Mouse (Mus musculus): ENCODE results near the gene Senp3. TPM values are rescaled to one million over a fixed set of nuclear protein-coding genes. Genes with fewer than 3 reads are reported as not detected.
"Not testable (repeated sequence)": the region's sequence is repeated elsewhere in the genome, so short reads cannot be mapped to it uniquely, and the experiment has no call there.

The Senp3 gene
- polyA plus RNA-seq, 1 experiment from 2014 or later, result 136 TPM

GRCm38 (mm10) chr11:69702886-69703285 is 21.0 kb upstream of the Senp3 start:
- not testable (repeated sequence) for DNase-seq (ENCODE audit: low spot score); H3K27me3 ChIP-seq (replicated peaks; ENCODE audit: low read depth, poor library complexity, severe bottlenecking)

GRCm38 (mm10) chr11:69699595-69699994 is 17.7 kb upstream of the Senp3 start:
- Histone ChIP-seq H3K4me3 (no peak overlapping the region), H3K4me1 (peaks cover 24% of the 10 kb centered on the region), H3K27ac (replicated peaks) (no peak overlapping the region), H3K9me3 (no peaks in the 10 kb centered on the region), H3K27me3 (replicated peaks; ENCODE audit: low read depth, poor library complexity, severe bottlenecking) (0 out of 2 replicates have a peak, but pooled peaks cover 5% of the 10 kb centered on the region), H3K36me3 (replicated peaks) (no peaks in the 10 kb centered on the region)
- no peak for DNase-seq (ENCODE audit: low spot score)
- WGBS, result 75% methylated on average over 1 of the region's 1 CpGs

More at GRCm38 (mm10) chr11:69702886-69703285, 21.0 kb upstream of the Senp3 start:
- H3K9me3 ChIP-seq; H3K4me3 ChIP-seq; H3K27ac ChIP-seq (replicated peaks); H3K36me3 ChIP-seq (replicated peaks): not testable (repeated sequence)
- peaks cover 17% of the 10 kb centered on the region for H3K4me1 ChIP-seq
- WGBS, result 93% methylated on average over 10 of the region's 10 CpGs

- 69% methylated on average over 5 of the region's 5 CpGs for WGBS
- 0 out of 2 replicates have a peak, but pooled peaks cover 7% of the 10 kb centered on the region for H3K27me3 ChIP-seq (replicated peaks; ENCODE audit: low read depth, poor library complexity, severe bottlenecking)
Observed at GRCm38 (mm10) chr11:69698574-69698973, 16.7 kb upstream of the Senp3 start.

GRCm38 (mm10) chr11:69697396-69697795 is 15.5 kb upstream of the Senp3 start:
- no peaks in the 10 kb centered on the region for H3K36me3 ChIP-seq (replicated peaks)
- WGBS, result 91% methylated on average over 3 of the region's 3 CpGs
- no peak overlapping the region for H3K27ac ChIP-seq (replicated peaks)
- 0 out of 2 replicates have a peak, but pooled peaks cover 7% of the 10 kb centered on the region for H3K27me3 ChIP-seq (replicated peaks; ENCODE audit: low read depth, poor library complexity, severe bottlenecking)
- no peak for DNase-seq (ENCODE audit: low spot score)
- H3K9me3 ChIP-seq, result no peaks in the 10 kb centered on the region
- peaks cover 20% of the 10 kb centered on the region for H3K4me1 ChIP-seq
- no peak overlapping the region for H3K4me3 ChIP-seq

More at GRCm38 (mm10) chr11:69698574-69698973, 16.7 kb upstream of the Senp3 start:
- H3K36me3 ChIP-seq (replicated peaks), result no peaks in the 10 kb centered on the region
- DNase-seq (ENCODE audit: low spot score), result no peak
- H3K4me3 ChIP-seq, result no peak overlapping the region
- no peaks in the 10 kb centered on the region for H3K9me3 ChIP-seq
- H3K27ac ChIP-seq (replicated peaks), result no peak overlapping the region
- H3K4me1 ChIP-seq, result peaks cover 16% of the 10 kb centered on the region

GRCm38 (mm10) chr11:69695361-69696181 is 13.7 kb upstream of the Senp3 start, which contains the start of the genes Tnfsf12 and Tnfsfm13:
Gene Tnfsf12 (minus strand): TSS chr11:69695849.
Gene Tnfsfm13 (minus strand): TSS chr11:69696098.
- DNase-seq (ENCODE audit: low spot score), result peak; percentile 76
- Histone ChIP-seq H3K36me3 (replicated peaks) (no peaks in the 10 kb centered on the region), H3K9me3 (no peaks in the 10 kb centered on the region), H3K4me3 (peak within 1 kb of the TSS; percentile 76), H3K4me1 (peaks cover 20% of the 10 kb centered on the region), H3K27ac (replicated peaks) (peak within 1 kb of the TSS; percentile 89), H3K27me3 (replicated peaks; ENCODE audit: low read depth, poor library complexity, severe bottlenecking) (0 out of 2 replicates have a peak, but pooled peaks cover 7% of the 10 kb centered on the region)
- WGBS, result 2% methylated on average over 40 of the region's 41 CpGs

- DNase-seq (ENCODE audit: low spot score), result no peak
- Histone ChIP-seq H3K27me3 (replicated peaks; ENCODE audit: low read depth, poor library complexity, severe bottlenecking) (0 out of 2 replicates have a peak, but pooled peaks cover 7% of the 10 kb centered on the region), H3K9me3 (no peaks in the 10 kb centered on the region), H3K36me3 (replicated peaks) (no peaks in the 10 kb centered on the region), H3K4me1 (peaks cover 20% of the 10 kb centered on the region), H3K27ac (replicated peaks) (peak overlapping the region; percentile 89; the same call in 1 of the 2 replicates), H3K4me3 (peak overlapping the region; percentile 76)
- WGBS, result 31% methylated on average over 6 of the region's 6 CpGs
Observed at GRCm38 (mm10) chr11:69695046-69695360, 13.1 kb upstream of the Senp3 start.

GRCm38 (mm10) chr11:69693421-69693965 is 11.6 kb upstream of the Senp3 start:
- whole genome bisulfite sequencing, result 68% methylated on average over 11 of the region's 11 CpGs
- no peaks in the 10 kb centered on the region for H3K9me3 ChIP-seq

GRCm38 (mm10) chr11:69692863-69693262 is 11.0 kb upstream of the Senp3 start:
- Histone ChIP-seq H3K9me3 (no peaks in the 10 kb centered on the region), H3K4me1 (peaks cover 20% of the 10 kb centered on the region), H3K27ac (replicated peaks) (no peak overlapping the region), H3K27me3 (replicated peaks; ENCODE audit: low read depth, poor library complexity, severe bottlenecking) (0 out of 2 replicates have a peak, but pooled peaks cover 7% of the 10 kb centered on the region), H3K4me3 (no peak overlapping the region), H3K36me3 (replicated peaks) (no peaks in the 10 kb centered on the region)
- no peak for DNase-seq (ENCODE audit: low spot score)
- 89% methylated on average over 6 of the region's 6 CpGs for WGBS

More at GRCm38 (mm10) chr11:69693421-69693965, 11.6 kb upstream of the Senp3 start:
- H3K4me1 ChIP-seq, result peaks cover 20% of the 10 kb centered on the region
- 0 out of 2 replicates have a peak, but pooled peaks cover 7% of the 10 kb centered on the region for H3K27me3 ChIP-seq (replicated peaks; ENCODE audit: low read depth, poor library complexity, severe bottlenecking)
- 0 out of 2 replicates have a peak overlapping the region, but pooled peaks have one; percentile 15 for H3K4me3 ChIP-seq
- DNase-seq (ENCODE audit: low spot score), result no peak
- no peaks in the 10 kb centered on the region for H3K36me3 ChIP-seq (replicated peaks)
- no peak overlapping the region for H3K27ac ChIP-seq (replicated peaks)

- no peak for DNase-seq (ENCODE audit: low spot score)
- H3K36me3 ChIP-seq (replicated peaks), result no peaks in the 10 kb centered on the region
- WGBS, result 80% methylated on average over 9 of the region's 9 CpGs
- 0 out of 2 replicates have a peak, but pooled peaks cover 7% of the 10 kb centered on the region for H3K27me3 ChIP-seq (replicated peaks; ENCODE audit: low read depth, poor library complexity, severe bottlenecking)
- H3K27ac ChIP-seq (replicated peaks), result no peak overlapping the region
- no peak overlapping the region for H3K4me3 ChIP-seq
- no peaks in the 10 kb centered on the region for H3K9me3 ChIP-seq
- H3K4me1 ChIP-seq, result peaks cover 20% of the 10 kb centered on the region
Observed at GRCm38 (mm10) chr11:69692196-69692811, 10.4 kb upstream of the Senp3 start.

GRCm38 (mm10) chr11:69689891-69690290 is 8.0 kb upstream of the Senp3 start:
- Histone ChIP-seq H3K4me1 (peaks cover 19% of the 10 kb centered on the region), H3K27ac (replicated peaks) (no peak overlapping the region), H3K27me3 (replicated peaks; ENCODE audit: low read depth, poor library complexity, severe bottlenecking) (peaks cover 20% of the 10 kb centered on the region; the same call in 1 of the 2 replicates), H3K36me3 (replicated peaks) (no peaks in the 10 kb centered on the region), H3K4me3 (no peak overlapping the region), H3K9me3 (no peaks in the 10 kb centered on the region)
- no peak for DNase-seq (ENCODE audit: low spot score)
- 97% methylated on average over 1 of the region's 1 CpGs for WGBS

- peaks cover 31% of the 10 kb centered on the region for H3K4me1 ChIP-seq
- peaks cover 22% of the 10 kb centered on the region; the same call in 1 of the 2 replicates for H3K27me3 ChIP-seq (replicated peaks; ENCODE audit: low read depth, poor library complexity, severe bottlenecking)
- WGBS, result 57% methylated on average over 5 of the region's 5 CpGs
- no peaks in the 10 kb centered on the region for H3K9me3 ChIP-seq
- DNase-seq (ENCODE audit: low spot score), result no peak
- H3K36me3 ChIP-seq (replicated peaks), result no peaks in the 10 kb centered on the region
- no peak overlapping the region for H3K27ac ChIP-seq (replicated peaks)
- H3K4me3 ChIP-seq, result no peak overlapping the region
Observed at GRCm38 (mm10) chr11:69687061-69687460, 5.2 kb upstream of the Senp3 start.

GRCm38 (mm10) chr11:69686377-69686776 is 4.5 kb upstream of the Senp3 start:
- H3K9me3 ChIP-seq, result no peaks in the 10 kb centered on the region
- DNase-seq (ENCODE audit: low spot score), result no peak
- no peak overlapping the region for H3K4me3 ChIP-seq
- H3K27me3 ChIP-seq (replicated peaks; ENCODE audit: low read depth, poor library complexity, severe bottlenecking), result peaks cover 22% of the 10 kb centered on the region; the same call in 1 of the 2 replicates
- WGBS, result 20% methylated on average over 4 of the region's 4 CpGs
- H3K4me1 ChIP-seq, result peaks cover 35% of the 10 kb centered on the region
- H3K36me3 ChIP-seq (replicated peaks), result no peaks in the 10 kb centered on the region
- H3K27ac ChIP-seq (replicated peaks), result no peak overlapping the region

Measured in embryonic facial prominence, embryonic 10.5 days (tissue).